Mouse (Mus musculus) adipocyte (in vitro differentiated cells): ENCODE data around the gene Rps6ka1.

Source experiments
- DNase-seq: peaks from one replicate; pipeline ENCODE4 v3.0.0-alpha.2; 2016; ENCODE audit warnings: low spot score

Rps6ka1 gene

DNA sequence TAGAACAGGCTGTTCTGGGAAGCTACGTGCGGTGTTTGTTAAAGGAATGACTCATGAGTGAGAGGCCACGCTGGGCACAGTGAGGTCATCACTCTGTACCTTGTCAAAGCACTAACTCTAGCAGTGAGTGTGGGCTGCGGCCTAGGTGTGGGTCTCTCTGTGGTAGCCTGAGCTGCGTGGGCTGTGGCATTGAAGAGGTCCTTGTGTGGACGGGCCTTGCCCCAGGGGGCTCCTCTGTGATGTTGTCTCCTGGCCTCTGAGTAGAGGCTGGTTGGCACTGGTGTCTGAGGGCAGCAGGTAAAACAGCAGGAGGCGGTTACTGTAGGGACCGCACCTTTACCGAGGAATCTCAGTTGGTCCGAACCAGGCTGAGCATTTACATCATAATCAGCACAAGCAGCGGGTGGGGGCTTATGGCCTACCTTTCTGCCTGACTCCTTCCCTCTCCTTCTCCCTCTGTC is 9.9 kb upstream of the Rps6ka1 start:
- no peak for DNase-seq

DNA sequence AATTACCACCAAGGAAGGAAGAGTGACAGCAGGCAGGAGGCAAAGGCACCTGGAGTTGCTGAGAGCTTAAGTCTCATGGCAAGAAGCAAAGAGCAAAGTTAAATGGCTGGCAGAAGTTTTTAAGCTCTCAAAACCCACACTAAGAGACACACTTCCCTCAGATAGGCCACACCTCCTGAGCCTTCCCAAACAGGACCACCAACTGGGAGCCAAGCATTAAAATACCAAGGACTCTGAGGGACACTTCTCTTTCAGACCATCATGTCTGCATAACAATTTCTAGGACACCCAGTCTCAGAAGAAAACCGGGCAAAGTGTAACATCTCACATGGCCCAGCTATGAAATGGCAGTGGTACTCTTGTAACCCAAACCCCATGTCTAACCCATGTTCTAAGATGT is 9.4 kb upstream of the Rps6ka1 start:
- no peak for DNase-seq

DNA sequence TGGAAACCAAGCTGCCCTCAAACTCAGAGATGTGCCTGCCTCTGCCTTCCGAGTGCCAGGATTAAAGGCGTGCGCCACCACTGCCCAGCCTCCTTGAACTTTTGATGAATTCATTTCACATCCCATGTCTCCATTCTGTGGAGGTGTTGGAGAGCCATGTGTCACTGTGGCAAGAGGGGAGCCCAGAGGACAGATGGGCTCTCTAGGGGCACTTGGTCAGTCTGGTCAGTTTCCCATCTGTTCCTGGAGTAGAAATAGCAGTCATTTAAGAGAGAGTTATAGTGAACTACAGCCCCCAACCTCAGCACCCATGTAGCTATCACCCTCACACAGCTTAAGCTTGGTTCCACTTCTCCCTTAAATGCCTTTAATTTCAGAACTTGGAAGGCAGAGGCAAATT is 8.4 kb upstream of the Rps6ka1 start:
- no peak for DNase-seq

DNA sequence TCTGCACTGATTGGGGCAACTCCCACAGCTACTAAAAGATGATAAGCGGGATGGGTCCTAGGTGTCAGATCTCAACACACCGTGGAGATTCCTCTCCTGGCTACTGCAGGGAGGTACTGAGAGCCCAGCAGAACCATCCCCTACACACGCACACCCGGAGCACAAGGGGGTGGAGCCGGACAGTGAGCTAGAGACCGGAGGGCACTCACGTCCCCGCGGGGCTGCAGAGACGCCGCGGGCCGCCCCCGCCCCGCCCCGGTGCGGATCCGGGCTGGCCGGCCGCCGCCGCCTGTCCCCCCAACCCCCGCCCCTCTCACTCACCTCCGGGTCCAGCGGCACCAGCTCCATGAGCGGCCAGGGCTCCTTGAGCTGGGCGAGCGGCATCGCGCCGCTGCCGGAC is 348 bp downstream of the Rps6ka1 start:
- no peak for DNase-seq

DNA sequence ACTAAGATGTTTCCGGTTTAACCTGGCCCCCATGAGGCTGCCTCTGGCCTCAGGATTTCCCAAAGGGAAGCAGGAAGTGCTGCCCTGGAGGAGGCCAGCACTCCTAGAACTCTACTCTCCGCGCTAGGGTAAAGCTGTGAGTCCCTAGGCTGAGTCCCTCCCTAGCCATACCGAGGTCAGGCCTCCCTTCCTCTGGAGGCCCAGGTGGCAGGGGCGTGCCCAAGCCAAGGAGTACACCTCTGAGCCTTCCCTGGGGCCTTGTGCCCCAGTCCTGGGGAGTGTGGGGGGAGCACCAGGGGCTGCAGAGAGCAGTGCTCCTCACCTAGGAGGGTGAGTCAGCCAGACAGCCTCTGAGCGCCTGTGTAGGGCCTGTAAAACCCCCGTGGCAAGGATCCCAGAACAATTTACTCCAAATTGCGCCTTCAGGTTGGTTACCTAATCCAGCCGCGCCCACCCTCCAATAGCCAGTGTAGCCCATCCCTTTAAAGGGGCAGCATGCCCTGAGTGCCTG is 1.6 kb downstream of the Rps6ka1 start:
- no peak for DNase-seq

DNA sequence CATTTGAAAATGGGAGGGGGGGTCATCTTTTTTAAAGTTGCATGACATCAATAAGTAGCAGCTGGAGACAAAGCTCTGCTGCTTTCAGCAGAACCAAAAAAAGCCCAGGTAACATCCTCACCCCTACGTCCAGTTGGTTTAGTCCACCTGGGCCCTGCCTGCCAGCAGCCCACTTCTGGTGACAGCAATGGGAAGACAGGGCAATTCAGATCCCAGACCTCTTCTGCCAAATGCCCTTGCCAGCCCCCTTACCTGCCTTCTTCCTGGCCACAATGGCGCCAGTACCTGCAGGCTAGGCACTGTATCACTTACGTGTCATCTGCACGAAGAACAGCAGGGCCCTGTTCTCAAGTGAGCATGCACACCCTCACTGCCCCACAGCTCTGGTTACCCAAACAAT is 2.3 kb downstream of the Rps6ka1 start:
- no peak for DNase-seq

DNA sequence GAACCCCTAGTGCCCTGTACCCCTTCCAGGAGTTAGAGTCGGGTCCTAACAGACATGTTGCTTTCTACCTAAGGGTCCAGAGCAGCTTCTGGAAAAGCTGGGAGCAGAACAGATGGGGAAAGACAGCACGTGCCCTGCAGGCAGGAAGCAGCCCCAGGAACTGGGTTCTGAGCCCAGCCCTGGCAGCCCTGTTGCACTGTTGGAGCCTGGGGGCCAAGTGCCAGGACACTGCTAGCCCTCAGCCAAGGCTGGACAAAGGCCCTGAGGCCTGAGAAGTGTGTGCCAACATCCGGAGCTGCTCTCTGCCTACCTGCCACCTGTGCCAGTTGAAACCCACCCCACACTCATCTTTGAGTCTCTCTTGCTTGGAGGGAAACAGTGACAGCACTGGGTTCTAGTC is 2.7 kb downstream of the Rps6ka1 start:
- peak; percentile 62 for DNase-seq

DNA sequence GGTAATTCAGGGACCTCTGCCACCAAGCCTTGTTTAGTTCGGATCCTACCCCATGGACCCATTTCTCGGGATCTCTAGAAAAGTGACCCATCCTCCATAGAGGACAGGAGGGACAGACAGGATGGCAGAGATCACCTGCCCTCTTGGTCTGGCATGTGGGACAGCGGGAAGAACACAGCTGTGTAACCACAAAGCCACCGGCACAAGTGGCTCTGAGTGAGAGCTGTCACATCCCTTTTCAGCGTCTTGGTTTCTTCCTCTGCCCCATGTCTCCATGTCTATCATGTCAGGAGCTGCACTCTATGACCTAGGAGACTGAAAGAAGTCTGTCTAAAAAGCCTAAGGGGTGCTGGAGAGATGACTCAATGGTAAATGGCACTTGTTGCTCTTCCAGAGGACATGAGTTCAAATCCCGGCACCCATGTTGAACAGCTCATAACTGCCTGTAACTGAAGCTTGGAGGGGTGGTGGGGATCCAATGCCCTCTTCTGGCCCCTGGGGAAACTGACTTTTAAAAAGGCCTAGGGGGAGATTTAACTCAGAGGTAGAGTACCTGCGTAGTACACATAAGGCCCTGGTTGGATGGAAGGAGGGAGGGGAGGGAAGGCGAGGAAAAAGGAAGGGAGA is 3.4 kb downstream of the Rps6ka1 start:
- no peak for DNase-seq

DNA sequence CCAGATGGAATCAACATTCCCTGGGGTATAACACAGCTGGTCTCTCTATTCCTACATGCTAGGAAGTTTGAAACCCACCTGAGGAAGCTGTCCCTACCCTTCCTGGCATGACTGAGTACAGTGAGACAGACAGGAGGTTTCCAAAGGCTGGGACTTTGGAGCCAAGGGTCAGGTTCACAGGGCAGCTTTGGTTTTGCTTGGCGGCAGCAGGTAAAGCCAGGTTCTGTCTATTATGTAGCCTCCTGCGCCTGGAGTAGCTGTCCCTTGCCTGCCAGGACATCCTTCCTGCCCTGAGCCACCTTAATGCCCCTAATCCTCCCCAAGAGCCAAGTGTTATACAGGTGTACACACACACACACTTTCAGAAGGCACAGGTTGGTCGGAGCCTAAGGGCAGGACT is 5.7 kb downstream of the Rps6ka1 start:
- no peak for DNase-seq

DNA sequence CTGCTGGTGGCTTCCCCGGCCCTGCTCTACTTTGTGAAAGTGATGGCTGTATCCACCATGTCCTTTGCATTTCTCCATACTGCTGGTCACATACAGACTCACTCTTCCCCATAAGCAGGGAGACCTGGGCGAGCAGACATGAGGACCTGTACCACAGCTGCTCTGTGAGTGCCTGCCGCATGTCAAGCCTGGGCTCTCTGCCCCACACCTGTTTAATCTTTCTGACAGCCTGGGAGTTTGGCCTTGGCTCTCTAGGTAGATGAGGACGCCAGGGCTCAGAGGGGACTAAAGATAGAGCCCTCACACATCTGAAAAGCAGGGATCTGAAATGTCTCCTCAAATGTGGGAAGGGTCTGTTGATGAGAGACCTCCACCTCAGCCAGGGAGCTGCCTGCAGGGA is 6.2 kb downstream of the Rps6ka1 start:
- no peak for DNase-seq

DNA sequence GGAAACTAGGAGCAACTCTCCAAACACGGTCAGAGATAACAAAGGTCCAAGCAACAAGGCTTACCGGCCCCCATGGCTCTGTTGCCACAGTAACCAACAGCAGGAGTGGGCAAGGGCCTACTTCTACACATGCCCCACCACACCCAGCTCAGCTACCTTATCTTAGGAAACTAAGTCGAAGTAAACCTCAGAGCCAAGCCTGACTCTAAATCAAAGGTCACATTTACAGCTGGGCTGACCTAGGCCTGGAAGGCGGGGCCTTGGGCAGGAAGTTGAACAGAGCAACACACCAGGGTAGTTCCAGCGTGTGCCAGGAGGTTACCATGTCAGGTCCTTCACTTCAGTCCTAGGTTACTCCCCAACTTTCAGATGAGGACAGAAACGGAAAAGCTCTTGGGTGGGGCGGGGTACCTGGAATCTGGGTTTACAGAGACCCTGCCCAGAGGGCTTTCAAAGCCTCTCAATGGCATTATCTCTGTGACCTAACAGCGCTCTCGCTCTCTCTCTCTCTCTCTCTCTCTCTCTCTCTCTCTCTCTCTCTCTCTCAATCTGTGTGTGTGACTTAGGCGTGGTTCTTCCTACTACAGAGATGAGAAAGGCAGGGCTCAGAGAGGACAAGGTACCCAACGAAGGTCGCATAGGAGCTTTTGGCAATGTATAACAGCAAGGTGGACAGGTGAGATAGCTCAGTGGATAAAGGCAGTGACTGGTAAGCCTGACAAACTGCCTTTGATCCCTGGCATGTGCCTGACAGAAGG is 8.3 kb downstream of the Rps6ka1 start:
- DNase-seq, result peak; percentile 52

DNA sequence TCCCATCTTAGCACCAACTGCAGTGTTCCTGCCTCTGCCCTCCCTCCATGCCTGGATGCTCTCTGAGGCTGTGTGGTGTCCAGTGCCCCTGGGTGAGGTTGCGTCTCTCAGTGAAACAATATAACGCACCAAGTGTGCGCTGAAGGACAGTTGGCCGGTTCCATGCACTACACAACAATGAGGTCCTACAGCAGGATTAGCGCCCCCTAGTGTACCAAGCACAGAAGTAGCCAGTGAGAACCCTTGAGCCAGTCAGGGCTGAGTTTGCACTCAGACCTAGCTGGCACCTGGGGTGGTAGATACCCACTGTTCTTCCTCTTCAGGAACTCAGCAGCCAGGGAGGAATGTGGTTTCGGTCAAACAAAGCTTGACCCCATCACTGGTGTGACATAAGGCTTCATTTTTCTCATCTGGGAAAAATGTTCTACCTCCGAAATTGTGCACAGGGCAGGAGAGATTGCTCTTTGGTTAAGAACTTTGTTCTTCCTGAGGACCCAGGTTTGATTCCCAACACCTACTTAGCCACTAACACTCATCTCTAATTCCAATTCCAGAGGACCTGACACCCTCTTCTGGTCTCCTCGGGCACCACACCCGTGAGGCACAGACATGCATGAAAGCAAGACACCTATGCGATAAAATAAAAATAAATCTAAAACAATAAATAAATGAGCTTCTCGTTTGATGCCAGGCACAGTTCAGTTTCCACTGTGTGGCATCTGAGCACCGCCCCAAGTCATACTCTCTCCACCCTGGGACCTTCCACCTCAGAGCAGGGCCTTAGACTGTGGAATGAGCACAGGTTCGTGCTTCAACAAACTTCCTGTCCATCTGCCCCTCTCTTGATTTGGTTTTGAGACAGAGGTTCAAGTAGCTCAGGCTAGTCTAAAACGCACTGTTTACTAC is 9.5 kb downstream of the Rps6ka1 start:
- DNase-seq, result no peak

DNA sequence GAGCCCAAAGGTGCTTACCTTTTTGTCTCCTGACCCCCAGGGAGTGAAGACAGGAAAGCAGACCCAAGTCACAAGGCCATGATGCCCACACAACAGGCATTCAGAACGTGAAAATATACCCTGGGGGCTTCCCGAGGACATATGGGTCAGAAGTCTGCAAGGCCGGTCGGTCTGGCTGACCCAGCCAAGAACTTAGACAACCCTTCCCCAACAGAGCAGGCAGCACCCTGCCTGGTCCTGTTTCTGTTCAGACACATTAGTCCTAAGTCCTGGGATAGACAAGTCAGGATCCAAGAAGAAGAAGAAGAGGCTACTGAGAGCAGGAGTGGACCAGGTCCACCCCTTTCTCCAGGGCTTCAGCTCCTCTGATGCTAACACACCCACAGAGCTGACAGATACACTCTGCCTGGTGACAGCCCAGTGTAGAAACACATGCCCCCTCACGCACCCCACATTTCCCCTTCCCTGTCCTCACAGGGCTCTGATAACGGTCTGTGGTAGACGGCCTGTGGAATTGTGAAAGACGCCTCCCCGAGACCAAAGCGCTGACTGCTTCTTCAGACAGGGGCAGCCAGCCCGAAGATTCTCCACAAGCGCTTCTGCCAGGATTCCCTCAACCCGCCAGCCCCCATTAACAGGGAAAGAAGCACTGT is 12.6 kb downstream of the Rps6ka1 start:
- no peak for DNase-seq

DNA sequence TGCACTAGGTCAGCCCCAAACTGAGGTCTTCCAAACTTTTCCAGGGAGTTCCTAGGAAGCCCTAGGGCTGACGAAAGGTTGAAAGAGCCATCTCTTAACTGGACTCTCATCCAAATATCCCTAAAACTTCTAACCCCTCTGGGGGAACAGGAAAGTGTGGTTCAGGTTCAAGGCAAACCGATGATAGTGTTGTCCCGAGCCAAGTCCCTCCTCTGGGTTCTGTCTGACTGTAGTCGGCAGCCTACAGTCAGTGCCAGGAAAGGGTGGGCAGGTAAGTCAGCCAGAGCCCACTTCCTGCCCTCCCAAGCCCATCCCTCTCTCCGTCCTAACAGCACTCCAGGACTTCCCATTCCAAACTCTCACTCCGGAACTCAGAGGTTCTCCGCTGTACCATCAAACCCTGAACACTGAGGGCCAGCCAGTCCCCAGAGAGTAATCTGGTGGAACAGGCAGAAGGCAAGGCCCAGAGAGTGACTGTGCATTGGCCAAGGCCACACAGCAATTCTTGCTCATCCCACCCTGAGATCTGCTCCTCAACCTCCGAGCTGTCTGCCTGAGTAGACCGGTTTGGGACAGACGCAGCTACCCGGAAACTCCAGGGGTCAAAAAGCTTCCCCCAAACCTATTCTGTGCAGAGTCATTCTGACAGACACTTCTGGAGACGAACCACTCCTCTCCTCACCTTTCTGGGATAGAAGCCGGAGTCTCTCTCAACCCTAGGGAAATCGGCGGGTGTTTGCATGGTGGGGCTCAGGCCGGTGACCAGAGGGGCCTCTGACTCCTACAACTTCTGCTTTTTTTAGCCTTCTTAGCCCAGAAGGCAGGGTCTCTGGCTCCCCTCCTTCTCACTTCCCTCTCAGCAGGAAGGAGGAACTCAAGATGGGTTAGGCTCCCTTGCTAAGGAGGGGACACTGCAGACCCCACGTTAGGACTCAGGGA is 13.4 kb downstream of the Rps6ka1 start:
- no peak for DNase-seq

DNA sequence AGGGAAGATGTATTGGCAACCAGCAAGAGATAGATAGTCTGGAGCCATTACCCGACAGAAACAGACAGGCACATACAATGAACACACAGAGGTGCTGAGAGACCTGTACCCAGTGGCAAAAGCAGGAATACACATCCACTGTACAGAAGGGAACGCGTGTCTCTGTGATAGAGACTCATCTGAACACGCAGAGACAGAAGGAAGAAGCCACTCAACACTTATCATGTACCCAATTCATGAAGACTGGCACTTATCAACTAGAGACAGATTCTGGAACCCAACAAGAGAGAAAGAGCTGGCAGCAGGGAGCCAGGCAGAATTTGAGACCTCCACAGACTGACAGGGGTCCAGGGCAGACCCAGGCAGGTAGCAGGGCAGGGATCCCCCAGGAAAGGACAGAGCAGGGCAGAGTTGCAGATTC is 14.2 kb downstream of the Rps6ka1 start:
- no peak for DNase-seq

DNA sequence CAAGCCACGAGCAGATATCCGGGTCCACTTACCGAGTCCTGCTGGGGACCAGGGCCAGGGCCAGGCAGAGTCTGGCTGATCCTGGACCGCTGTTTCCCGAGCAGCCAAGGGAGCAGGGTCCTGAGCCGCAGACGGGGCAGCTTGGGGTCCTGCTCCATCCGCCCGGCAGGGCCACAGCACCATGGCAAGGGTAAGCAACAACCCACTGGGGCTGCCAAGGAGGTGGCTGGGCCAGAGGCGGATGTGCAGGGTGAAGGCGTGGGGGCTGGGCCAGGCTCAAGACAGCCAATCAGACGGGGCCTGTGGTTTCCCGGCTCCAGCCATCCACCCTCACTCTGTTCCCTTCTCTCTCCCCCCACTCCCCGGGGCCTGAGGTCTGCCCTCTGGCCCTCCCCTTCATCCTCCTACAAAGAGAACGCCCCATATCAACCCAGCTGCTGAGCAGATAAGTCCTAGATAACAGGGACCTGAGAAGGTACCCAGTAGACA is 14.7 kb downstream of the Rps6ka1 start:
- DNase-seq, result no peak

DNA sequence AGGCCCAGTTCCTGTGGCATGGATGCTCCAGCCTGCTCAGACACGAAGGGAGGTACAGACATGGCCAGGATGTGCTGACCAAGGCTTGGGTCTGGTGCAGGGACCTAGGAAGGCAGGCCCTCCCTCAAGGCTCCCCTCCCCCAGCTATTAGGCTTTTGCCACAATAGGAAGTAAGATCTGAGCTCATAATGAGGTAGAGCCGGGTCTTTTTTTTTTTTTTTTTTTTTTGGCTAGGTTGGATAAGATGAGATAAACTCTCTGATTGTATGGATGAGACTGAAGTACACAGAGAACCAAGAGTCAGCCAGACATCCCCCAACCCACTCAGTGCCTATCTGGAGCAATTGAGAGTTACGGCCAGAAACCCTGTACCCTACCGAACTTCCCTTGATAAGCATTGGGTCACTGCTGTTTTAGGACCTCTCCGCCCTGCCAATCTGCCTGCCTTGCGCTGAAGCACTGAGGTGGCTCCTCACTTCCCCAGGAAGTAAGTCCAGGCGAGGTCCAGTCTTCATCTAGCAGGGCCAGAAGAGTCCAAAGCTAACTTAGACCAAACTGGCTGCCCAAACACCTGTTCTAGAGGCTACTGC is 15.3 kb downstream of the Rps6ka1 start:
- no peak for DNase-seq

DNA sequence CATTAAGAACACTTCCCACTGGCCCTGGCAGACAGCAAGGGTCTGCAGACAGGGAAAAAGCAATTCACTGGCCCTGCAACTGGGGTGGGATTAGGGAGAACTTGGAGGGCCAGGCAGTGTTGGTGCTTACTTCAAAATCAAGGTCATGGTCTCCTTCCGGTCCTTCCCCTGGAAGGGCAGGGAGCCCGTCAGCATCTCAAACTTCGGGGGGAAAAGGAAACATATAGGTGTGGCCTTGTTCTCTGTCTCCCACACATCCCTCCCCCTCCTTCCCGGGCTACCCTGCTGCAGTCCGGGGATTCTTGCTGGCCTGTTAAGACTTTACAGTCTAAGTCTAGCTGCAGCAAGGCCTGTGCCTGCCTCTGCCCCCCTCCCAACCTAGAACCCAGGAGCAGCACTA is 22.4 kb downstream of the Rps6ka1 start:
- DNase-seq, result no peak

DNA sequence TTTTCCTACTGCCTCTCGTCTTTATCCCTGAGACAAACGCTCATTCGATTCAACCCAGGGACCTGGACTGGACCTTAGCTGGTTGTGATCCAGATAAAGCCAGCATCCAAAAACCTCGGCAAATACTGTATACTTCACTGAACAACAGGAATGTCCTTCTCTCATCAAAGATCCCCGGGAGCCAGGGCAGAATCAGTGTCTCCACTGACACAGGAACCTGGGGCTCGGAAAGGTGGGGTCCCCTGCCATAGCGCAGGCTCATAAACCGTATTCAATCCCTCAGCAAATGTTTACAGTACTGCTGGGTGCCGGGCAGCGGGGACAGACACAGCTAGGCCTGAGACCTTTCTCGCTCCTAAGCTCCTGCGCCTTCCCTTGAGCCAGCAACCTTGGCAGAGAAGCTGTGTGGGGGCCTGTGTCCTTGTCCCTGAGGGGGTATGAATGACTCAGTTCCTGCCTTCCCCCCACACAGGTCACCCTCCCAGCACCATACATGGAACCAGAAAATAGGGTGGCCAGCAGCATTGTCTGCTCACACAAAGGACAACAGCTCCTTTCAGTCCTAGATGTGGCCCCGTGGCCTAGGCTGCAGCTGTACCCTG is 23.1 kb downstream of the Rps6ka1 start:
- no peak for DNase-seq

DNA sequence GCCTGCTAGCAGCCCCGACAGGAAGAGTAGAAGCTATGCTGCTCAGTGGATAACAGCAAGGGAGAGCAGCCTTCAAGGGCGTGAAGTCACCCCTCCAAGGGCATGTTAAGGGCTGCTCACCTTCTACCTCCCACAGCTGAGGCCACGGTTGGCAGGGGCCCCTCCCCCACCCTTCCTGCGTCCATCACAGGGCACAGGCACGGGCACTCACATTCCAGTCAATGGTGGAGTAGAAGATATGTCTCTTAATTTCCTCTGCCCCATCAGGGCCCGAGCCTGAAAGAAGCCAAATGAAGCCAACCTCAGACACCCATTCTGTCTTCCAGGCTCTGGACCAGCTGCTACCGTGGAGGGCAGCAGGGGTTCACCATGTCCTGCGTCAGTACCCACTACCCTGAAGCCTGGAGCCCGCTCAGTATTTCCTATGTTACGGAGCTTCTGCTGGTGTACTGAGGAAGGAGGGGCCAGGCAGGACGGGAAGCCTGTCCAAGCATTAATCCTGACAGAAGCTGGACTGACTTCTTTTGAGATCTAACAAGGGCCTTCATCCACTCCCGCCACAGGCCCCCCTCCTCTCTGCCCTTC is 23.7 kb downstream of the Rps6ka1 start:
- DNase-seq, result no peak
